Mouse (Mus musculus) thymus, postnatal 14 days (tissue): ENCODE results near the gene Tm9sf1.

Experiments
- DNase-seq: peaks from one replicate; pipeline ENCODE4 v3.0.0; 2021

Gene Tm9sf1

GRCm38 (mm10) chr14:55634874-55635522 lies 8.6 kb downstream of the Tm9sf1 start:
- DNase-seq = no peak

- peak; percentile 87 for DNase-seq
These were observed 14.3 kb downstream of the Tm9sf1 start for GRCm38 (mm10) chr14:55629312-55629711.

DNA sequence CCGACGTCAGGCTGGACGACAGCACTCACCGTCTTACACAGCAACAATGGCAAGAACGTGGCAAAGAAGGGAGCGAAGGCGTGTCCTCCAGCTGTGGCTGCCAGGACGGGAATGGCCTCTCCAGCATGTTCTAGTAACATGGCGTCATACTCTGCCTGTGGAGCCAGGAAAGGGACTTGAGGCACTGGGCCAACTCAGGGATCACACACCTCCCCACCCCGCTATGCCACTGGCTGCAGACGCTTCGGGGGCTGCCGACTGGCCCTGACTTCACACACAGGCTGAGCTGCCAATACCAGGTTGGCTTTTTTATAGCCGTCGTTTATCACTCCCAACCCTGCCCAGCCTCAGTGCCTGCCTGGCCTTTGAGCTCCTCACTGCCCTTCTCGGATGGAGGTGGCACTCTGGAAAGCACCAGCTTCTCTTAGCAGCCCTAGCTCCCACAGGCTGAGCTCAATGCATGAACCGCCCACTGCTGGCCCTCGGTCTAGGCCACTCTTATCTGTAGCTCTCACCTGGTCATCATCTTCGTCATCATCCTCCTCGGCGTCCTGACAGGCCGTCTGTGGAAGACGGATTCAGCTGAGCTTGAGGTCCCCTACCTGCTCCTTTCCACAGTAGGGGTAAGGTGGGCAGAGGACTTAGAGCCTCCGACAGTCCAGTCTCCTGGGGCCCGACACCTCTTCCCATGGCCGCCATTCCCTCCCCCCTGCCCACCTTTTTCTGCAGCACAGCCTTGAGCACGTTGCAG lies 15.4 kb downstream of the Tm9sf1 start:
- no peak for DNase-seq

DNA sequence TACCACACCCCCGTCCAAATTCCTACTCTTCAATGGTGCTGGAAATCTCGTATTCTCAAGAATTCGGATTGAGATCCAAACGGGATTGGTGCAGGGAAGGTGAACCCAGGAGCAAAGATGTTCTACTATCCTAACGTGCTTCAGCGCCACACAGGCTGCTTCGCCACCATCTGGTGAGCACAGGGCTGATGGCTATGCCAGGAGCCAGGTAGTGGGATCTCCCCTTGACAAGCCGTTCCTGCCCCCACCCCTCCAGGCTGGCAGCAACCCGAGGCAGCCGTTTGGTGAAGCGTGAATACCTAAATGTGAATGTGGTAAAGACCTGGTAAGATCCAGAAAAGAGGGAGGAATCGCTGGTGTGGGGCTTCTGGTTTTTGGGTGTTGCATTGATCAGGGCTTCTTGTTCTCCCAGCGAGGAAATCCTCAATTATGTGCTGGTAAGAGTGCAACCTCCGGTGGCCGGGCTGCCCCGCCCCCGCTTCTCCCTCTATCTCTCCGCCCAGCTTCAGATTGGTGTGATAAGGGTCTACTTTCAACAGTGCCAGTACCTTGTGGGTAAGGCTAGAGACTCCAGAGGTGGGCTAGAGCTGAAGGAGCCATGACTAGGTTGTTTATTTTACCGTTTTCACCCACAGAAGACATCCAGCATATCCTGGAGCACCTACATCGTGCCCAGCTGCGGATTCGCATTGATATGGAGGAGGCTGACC lies 25.0 kb downstream of the Tm9sf1 start:
- DNase-seq = no peak

- DNase-seq = no peak
These were observed 25.8 kb downstream of the Tm9sf1 start, which contains the start of gene Rec8 for GRCm38 (mm10) chr14:55617822-55618221. Gene Rec8, plus strand, starts transcription at chr14:55618037.

- no peak for DNase-seq
These were observed 26.8 kb downstream of the Tm9sf1 start for GRCm38 (mm10) chr14:55616844-55617243.

DNA sequence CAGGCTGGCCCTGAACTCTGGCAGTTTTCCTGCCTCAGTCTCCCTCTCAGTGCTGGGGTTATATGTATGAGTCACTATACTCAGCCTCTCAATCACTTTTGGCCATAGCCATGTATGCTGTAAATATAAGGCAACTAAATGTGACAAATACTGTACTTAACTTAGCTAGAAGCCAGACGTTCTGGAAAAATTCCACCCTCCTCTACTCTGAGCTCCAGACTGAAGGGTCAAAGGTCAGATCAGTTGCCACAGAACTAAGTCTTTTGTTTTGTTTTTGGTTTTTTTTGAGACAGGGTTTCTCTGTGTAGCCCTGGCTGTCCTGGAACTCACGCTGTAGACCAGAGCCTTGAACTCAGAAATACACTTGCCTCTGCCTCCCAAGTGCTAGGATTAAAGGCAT lies 27.7 kb downstream of the Tm9sf1 start:
- DNase-seq = no peak

DNA sequence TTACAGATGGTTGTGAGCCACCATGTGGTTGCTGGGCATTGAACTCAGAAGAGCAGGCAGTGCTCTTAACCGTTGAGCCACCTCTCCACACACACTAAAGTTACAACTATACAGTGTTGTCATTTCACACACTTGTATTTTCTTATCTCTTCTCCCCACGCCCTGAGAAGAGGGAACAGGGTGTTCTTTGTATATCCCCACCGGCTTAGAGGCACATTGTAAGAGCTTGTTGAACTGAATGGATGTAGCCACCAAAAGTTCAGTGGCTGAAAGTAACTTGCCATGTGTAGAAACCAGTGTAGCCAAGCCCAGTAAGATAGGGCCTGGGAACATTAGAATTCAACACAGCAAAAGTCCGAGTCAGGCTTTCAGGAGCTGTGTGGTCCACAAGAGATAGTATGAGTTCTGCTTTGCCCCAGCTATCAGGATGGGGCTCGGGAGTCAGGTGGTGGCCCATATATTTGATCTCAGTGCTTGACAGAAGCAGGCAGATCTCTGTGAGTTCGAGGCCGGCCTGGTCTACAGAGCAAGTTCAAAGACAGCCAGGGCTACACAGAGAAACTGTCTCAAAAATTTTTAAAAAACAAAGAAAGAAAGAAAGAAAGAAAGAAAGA lies 28.9 kb downstream of the Tm9sf1 start:
- no peak for DNase-seq

GRCm38 (mm10) chr14:55613346-55613745 lies 30.3 kb downstream of the Tm9sf1 start:
- DNase-seq = no peak

- no peak for DNase-seq
These were observed 35.3 kb downstream of the Tm9sf1 start for GRCm38 (mm10) chr14:55608339-55608738.

- no peak for DNase-seq
These were observed 37.7 kb downstream of the Tm9sf1 start for GRCm38 (mm10) chr14:55605743-55606459.

DNA sequence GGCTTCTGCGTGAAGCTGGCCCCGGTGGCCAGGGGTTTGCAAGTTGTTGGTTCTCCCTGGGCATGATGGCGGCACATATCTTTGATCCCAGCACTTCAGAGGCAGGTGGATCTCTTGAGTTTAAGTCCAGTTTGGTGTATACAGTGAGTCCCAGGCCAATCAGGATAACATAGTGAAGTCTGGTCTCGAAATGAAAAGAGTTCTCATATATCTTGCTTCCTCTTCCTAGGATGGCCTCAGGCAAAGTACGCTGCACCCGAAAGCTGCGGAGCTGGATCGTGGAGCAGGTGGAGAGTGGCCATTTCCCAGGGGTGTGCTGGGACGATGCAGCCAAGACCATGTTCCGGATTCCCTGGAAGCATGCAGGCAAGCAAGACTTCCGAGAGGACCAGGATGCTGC lies 38.8 kb downstream of the Tm9sf1 start:
- DNase-seq = no peak

- peak; percentile 95 for DNase-seq
These were observed 39.7 kb downstream of the Tm9sf1 start for GRCm38 (mm10) chr14:55603633-55604576.

- no peak for DNase-seq
These were observed 40.4 kb downstream of the Tm9sf1 start, which contains the start of gene Irf9 for GRCm38 (mm10) chr14:55603271-55603632. Gene Irf9, plus strand, starts transcription at chr14:55603571.

GRCm38 (mm10) chr14:55598521-55599390 lies 44.9 kb downstream of the Tm9sf1 start:
- DNase-seq = no peak

- no peak for DNase-seq
These were observed 47.4 kb downstream of the Tm9sf1 start for GRCm38 (mm10) chr14:55596036-55596690.

GRCm38 (mm10) chr14:55592226-55592625 lies 51.4 kb downstream of the Tm9sf1 start:
- DNase-seq = no peak

DNA sequence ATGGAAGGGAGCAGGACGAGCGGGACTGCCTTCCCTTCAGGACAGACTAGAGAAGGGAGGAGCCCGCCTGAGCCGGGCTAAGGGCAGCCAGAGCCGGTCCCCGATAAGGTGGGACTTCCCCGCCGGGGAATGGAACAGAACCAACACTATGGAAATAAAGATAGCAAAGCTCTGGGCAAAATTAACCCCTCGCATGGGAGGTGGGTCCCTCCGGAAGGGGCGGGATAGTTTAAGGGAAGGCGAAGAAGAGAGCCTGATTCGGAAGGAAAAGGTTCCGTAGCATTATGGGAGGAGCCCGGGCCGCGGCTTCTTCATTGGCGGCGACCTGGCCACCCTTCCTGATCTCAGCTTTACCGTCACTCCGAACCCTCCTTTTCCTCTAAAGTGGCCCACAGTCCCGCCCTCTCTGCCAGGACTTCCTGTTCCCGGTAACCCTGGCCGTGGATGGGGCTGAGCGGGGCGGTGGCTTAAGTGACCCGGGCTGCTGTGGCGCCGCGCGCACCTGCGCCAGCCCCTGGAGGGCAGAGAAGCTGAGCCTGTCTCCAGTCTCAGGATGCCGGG lies 52.2 kb downstream of the Tm9sf1 start, which contains the start of gene Rnf31:
TSS of gene Rnf31 (plus strand) at position 378 of the 561 bp plus-strand sequence.
- peak; percentile 88 for DNase-seq

DNA sequence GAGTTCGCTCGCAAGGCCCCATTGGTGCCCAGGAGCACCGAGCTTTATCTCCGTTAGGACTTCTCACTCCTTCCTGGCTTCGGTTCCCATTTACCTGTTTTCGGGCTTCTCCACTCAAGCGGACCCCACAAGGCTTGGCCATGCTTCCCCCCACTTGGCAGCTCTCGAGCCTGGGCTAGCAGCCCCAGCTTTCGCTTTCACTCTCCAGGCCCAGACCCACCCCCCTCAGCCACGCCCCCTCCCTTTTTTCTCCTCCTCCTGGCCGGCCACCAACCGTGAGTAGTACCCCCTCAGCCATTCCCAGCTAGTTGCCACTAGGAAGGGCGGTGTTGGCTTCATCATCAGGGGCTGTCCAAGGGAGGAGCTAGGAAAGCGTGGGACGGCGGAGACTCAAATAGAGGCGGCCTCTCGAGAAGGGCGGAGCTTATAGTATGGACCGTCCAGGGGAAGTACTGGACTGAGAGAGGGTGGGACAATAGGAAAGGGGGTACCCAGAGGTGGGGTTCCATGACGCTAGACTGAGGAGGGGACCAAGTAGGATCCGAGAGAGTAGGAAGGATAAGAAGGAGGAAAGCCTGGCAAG lies 52.8 kb downstream of the Tm9sf1 start, which contains the start of gene Psme2:
TSS of gene Psme2 (minus strand) at position 366 of the 583 bp plus-strand sequence.
- peak; percentile 75 for DNase-seq
